Mouse (Mus musculus) kidney, postnatal 4 days (tissue): ENCODE results near the gene Olfr592.
"Not testable (repeated sequence)": the region's sequence is repeated elsewhere in the genome, so short reads cannot be mapped to it uniquely, and the experiment has no call there.

Experiments
- DNase-seq, 2 experiments: peaks; one replicate each; pipeline ENCODE4 v3.0.0; 2021; ENCODE audit warnings: mixed read lengths in 2 of 2

Olfr592 gene

DNA sequence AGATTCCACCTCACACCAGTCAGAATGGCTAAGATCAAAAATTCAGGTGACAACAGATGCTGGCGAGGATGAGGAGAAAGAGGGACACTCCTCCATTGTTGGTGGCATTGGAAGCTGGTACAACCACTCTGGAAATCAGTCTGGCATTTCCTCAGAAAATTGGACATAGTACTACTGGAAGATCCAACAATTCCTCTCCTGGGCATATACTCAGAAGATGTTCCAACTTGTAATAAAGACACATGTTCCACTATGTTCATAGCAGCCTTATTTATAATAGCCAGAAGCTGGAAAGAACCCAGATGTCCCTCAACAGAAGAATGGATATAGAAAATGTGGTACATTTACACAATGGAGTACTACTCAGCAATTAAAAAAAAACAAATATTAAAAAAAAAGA, at the start of gene Olfr592:
Gene Olfr592, plus strand, starts transcription at position 301 of the 400 bp plus-strand sequence.
- not testable (repeated sequence) for DNase-seq

GRCm38 (mm10) chr7:103140579-103140978, 44.0 kb upstream of the Olfr592 start, which contains the start of gene Olfr588-ps1:
Olfr588-ps1 (plus strand) TSS chr7:103140879.
- DNase-seq: no peak

DNA sequence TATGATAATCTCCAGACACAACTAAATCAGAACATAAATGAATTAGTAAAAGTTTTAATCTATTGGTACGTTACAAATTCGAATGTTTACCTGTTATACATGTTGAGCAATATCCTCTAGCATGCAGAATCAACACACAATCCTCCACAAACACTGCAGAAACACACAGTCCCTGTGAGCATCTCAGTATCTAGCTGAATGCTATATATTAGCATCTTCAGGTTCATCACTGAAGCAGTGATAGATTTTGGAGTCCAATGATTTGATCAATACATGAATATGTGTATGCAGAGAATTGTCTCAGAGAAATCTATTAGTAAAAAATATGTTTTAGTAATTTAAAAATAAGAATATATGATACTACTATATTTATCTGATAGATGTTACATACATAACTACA, 28.3 kb upstream of the Olfr592 start, which contains the start of gene Olfr589:
Gene Olfr589, minus strand, starts transcription at position 101 of the 400 bp plus-strand sequence.
- DNase-seq: no peak

DNA sequence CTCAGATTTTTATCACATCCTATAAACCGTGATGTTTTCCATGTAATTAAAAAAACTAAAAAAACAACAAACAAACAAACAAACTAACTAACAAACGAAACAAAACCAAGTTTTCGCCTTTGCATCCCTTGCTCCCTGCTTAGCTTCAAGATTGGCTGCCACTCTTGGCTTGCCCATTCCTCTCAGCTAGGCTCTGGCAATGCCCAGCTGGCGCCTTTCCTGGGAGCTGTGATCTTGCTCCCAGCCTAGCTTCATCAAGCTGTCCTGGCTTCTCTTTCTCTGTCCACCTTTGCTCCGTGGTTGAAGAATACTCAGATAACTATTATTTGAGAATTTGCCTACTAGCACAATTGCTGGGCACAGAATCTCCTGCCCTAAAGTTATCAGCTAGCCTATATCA, 14.9 kb upstream of the Olfr592 start:
- DNase-seq: no peak

- DNase-seq: no peak
Observed at GRCm38 (mm10) chr7:103178240-103178639, 6.4 kb upstream of the Olfr592 start, which contains the start of gene Olfr591. Olfr591 (minus strand) TSS chr7:103178340.

GRCm38 (mm10) chr7:103211562-103211961, 27.0 kb downstream of the Olfr592 start, which contains the start of gene Olfr593:
Olfr593 (plus strand) TSS chr7:103211862.
- DNase-seq: no peak

DNA sequence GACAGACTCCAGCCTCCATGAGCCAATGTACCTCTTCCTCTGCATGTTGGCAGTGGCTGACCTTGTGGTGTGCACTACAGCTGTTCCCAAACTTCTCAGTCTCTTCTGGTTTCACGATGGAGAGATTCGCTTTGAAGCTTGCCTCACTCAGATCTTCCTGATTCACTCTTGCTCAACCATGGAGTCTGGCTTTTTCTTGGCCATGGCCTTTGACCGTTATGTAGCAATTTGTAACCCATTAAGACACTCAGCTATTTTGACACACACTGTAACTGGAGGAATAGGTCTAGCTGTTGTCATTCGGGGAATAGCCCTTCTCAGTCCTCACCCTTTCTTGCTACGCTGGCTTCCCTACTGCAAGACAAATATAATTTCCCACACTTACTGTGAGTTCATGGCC, 27.4 kb downstream of the Olfr592 start:
- not testable (repeated sequence) for DNase-seq

- DNase-seq: no peak
Observed at GRCm38 (mm10) chr7:103216696-103217095, 32.1 kb downstream of the Olfr592 start, which contains the start of gene Olfr594. Olfr594 (plus strand) TSS chr7:103216996.
